Mouse (Mus musculus): Measurements from ENCODE around the gene Ccdc82.

The Ccdc82 gene

GRCm38 (mm10) chr9:13299190-13299589 lies 52.4 kb downstream of the Ccdc82 start:
- DNase-seq (ENCODE audit: low spot score) = no peak

DNA sequence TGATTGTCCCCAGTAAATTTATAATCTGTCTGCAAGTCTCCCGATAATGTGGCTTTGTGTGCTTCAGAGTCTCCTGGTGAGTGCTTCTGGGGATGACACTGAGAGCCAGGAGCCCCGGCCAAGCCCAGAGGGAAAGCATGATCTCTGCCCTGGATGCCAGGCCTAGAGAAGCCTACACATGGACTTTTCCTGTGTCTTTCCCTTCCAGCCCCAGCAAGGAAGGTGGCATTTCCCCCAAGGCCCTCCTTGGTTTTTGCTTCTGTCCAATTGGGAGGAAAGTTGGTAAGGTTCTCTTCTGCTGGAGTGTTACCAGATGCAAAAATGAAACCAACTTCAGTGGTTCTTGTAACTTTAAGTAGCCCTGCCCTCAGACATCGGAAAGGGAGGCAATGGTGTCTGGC lies 53.3 kb downstream of the Ccdc82 start:
- DNase-seq (ENCODE audit: low spot score) = no peak

GRCm38 (mm10) chr9:13300891-13301782 lies 54.4 kb downstream of the Ccdc82 start:
- no peak for DNase-seq (ENCODE audit: low spot score)

GRCm38 (mm10) chr9:13302183-13302825 lies 55.5 kb downstream of the Ccdc82 start:
- DNase-seq (ENCODE audit: low spot score) = no peak

DNA sequence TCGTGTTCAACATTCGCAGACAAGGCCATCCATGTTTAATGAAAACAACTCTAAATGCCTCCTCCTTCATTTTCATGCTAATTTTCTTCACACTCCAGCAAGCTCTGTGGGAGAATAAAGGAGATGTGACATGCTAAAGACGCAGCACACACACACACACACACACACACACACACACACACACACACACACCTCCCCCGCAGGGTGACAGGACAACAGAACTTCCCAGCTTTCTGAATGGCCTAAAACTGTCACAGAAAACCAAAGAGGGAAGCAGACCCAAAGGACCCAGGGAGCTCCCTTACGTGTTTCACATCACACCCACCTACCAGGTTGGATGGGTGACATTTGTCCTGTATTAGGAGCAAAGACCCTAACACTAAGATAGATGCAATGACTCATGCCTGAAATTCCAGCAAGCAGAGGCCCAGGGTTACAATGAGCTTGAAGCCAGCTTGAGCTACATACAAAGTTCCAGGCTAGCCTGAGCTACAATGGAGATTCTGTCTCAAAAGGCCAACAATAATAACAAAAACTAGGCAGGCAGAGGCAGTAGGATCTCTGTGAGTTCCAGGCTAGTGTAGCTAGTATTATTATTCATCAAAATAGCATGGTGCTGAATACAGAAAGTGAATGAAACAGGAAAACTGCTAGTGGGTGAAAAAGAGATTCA lies 56.5 kb downstream of the Ccdc82 start:
- no peak for DNase-seq (ENCODE audit: low spot score)

- no peak for DNase-seq (ENCODE audit: low spot score)
Observed at GRCm38 (mm10) chr9:13303976-13304375, 57.2 kb downstream of the Ccdc82 start.

DNA sequence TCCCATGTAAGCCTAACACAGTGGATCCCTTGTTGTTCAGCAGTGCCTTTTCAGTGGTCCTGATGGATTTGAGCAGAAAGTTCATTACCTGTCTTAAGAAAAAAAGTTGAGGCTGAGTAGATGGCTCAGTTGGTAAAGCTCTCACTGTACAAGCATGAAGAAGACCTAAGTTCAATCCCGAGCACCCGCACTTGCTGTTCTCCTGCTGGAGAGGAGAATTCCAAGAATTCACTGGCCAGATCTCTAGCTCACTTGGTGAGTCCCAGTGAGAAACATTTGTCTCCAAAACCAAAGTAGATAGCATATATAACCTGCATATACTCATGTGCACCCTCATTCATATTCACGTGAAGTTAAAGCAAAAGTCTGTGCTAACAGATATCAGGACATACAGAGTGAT lies 59.7 kb downstream of the Ccdc82 start:
- no peak for DNase-seq (ENCODE audit: low spot score)

DNA sequence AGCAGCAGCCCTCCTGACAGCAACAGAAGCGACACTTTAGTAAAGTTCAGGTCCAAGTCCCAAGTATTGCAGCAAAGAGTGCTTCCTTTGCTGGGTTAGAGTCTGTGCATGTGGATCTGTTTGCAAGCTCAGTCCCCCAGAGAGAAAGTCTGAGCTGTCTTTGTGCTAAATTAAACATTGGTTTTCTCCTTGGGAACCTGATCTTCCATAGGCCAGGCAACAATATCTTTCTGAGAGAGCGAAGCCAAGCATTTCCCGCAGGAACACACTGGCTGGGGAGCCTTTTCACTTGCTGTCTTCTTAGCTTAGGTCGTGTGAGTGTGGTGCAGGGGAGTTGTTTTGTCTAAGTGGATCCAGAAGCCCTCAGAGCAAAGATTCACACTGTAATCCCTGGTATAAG lies 60.5 kb downstream of the Ccdc82 start:
- no peak for DNase-seq (ENCODE audit: low spot score)

- DNase-seq (ENCODE audit: low spot score) = no peak
Observed at GRCm38 (mm10) chr9:13308718-13309117, 62.0 kb downstream of the Ccdc82 start.

- DNase-seq (ENCODE audit: low spot score) = no peak
Observed at GRCm38 (mm10) chr9:13309807-13310206, 63.1 kb downstream of the Ccdc82 start.

DNA sequence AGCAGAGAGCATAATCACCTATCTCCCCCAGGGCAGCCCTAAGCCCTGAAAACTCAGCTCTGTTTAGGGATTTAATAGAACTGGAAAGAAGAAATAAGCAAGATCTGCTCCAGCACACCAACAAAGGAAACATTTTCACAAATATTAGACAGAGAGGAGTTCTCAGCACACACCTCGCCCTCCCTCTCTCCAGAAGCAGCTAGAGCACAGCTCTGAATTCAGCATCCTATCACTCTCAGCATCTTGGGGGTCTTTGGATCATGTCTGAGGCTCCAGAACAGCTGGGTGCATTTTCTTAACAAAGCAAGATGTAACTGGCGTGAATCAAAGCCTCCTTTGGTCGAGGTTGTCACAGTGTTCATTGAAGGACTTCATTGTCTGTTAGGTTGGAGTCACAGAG lies 63.5 kb downstream of the Ccdc82 start:
- DNase-seq (ENCODE audit: low spot score) = no peak

DNA sequence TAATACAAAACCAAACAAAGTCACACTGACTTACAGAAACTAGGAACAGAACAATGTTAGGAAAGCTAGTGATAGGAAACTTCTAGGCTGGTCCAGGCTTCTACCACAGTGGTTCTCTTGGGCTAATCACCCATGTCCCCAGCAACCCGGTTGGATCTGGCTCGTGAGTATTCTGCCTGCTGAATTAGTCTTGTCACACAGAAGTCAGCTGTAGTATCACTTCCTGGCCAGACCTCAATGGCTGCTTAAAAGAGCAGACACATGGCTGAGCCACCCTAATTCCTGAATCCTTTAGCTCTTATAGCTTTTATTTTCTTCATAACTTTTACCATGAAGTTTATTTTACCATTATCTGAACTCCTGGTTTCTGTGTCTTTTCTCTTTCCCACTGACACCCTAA lies 64.3 kb downstream of the Ccdc82 start:
- DNase-seq (ENCODE audit: low spot score) = no peak

DNA sequence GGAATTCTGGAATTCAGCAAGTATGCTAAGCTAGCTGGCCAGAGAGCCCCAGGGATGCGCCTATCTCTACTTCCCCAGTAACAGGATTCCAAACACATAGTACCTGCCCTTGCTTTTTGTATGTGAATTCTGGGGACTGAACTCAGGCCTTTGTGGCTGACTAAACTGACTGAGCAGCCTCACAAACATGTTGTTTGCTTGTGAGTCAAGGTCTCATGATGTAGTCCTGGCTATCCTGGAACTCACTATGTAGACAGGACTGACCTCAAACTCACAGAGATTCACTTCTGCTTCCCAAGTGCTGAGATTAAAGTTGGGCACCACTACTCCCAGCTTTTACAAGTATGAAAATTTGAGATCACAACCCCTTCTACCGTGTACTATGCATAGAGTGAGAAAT lies 67.2 kb downstream of the Ccdc82 start:
- no peak for DNase-seq (ENCODE audit: low spot score)

DNA sequence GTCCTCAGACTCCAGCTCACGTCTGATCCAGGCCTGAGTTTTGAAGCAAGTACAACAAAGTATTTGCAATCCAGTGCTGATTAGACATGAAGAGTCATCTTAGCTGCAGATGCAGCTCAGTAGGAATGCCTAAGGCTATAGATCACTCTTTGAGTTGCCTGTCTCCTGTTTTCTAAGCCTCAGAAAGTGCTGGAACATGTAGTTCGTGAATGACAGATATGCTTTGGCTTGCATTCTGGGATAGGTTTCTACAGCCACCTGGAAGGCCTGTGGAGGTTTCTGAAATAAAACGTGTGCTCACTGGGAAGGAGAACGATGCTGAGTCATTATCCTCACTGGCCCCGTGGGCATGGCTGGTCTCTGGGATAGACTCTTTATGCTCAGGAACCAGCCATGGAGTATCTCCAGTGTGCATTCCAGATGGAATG lies 67.8 kb downstream of the Ccdc82 start:
- DNase-seq (ENCODE audit: low spot score) = no peak

- no peak for DNase-seq (ENCODE audit: low spot score)
Observed at GRCm38 (mm10) chr9:13315393-13315792, 68.6 kb downstream of the Ccdc82 start.

DNA sequence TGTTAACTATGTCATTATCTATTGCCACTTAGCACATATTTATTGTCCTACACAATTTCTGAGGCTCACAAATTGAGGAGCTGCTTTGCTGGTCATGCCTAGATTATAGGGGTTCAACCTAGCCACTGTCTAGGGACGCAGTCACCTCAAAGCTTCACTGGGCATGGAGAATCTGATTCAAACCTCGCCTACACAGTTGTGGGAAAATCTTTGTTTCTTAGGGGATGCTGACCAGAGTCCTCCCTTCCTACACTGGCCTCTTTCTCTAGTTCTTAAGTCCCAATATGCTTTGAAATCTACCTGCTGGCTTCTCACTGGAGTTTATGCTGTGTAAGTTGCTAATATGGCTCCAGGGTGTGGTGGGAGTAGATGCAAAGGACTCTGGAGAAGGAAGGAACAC lies 72.8 kb downstream of the Ccdc82 start:
- no peak for DNase-seq (ENCODE audit: low spot score)

DNA sequence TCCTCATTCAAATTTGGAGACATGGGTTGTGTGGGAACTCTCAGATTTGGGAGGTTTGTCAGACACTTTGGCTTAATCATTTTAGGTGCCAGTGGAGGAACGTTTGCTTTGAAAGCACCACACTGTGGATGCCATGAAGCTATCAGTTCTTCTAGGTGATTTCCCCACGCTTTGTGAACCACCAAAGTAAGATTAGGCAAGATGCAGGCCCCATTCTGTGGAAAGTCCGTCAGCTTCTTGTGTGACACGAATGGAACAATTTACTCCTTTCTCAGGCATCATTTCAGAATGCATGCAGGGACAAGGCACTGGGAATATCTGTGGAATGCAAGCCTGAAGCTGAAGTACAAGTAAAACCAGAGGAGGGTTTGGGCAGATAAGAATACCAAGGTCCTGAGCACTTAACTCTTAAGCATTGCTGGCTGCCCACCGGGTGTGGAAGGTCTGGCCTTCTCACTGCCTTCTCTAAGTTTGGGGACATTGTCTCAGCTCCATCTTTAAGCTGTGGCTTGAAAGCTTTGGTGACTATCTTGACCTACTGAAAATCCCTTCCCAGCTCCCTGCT lies 74.1 kb downstream of the Ccdc82 start:
- DNase-seq (ENCODE audit: low spot score) = no peak

DNA sequence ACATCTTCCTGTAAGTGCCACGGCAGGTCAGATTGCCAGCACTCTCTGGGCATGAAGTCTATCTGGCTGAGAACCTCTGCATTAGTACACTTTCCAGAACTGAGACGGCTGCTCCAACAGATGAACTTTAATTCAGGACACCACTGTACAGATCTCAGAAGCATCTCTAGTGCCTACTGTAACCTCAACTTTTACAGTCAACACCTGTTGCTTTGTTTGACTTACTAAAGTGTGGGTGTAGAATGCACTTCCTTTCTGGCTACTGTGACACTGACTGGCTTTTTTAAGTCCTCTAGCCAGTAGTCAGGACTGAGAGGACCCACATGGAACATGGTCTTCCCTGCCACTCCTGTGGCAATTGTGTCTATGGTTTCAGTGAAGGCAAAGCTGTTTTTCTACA lies 76.3 kb downstream of the Ccdc82 start:
- no peak for DNase-seq (ENCODE audit: low spot score)

- DNase-seq (ENCODE audit: low spot score) = no peak
Observed at GRCm38 (mm10) chr9:13323612-13324011, 76.9 kb downstream of the Ccdc82 start.
